Mouse (Mus musculus): ENCODE measurements around the gene Dbt. TPM values are rescaled to one million over a fixed set of nuclear protein-coding genes. Genes with fewer than 3 reads are reported as not detected.

The Dbt gene
- total and polyA plus RNA-seq, 3 experiments, result 12.7 to 13.2 TPM; not detected in 1

- TF ChIP-seq MEF2A (IDR thresholded peaks at IDR 0.05; ENCODE audit: extremely low read depth, insufficient replicate concordance, low read depth, low read length, poor library complexity, severe bottlenecking), result no peak
- no peak for TF ChIP-seq MAFK (IDR thresholded peaks at IDR 0.05; ENCODE audit: borderline replicate concordance, low read depth, low read length)
- TF ChIP-seq POLR2AphosphoS2 (IDR thresholded peaks at IDR 0.05; ENCODE audit: low read length), result 0 out of 2 replicates have a peak, but pooled peaks have one; percentile 58
- TF ChIP-seq MYB (IDR thresholded peaks at IDR 0.05; ENCODE audit: low read depth, low read length), result no peak
- no peak for TF ChIP-seq USF2 (IDR thresholded peaks at IDR 0.05; ENCODE audit: borderline replicate concordance in 1 of 2, insufficient read depth in 1 of 2, low read depth in 1 of 2, low read length in 2 of 2)
- peak; percentile 83 for TF ChIP-seq HCFC1 (IDR thresholded peaks at IDR 0.05; ENCODE audit: low read depth, low read length)
- TF ChIP-seq EP300 (IDR thresholded peaks at IDR 0.05; ENCODE audit: low read depth in 1 of 2, low read length in 2 of 2), result no peak
- no peak for TF ChIP-seq BHLHE40 (IDR thresholded peaks at IDR 0.05; ENCODE audit: borderline replicate concordance, low read depth, low read length)
- TF ChIP-seq GABPA (IDR thresholded peaks at IDR 0.05; ENCODE audit: low read depth, low read length), result no peak
- peak; percentile 92 for TF ChIP-seq MXI1 (IDR thresholded peaks at IDR 0.05; ENCODE audit: low read depth, low read length)
- peak; percentile 40; the same call in 1 of the 2 replicates for TF ChIP-seq TCF12 (IDR thresholded peaks at IDR 0.05; ENCODE audit: low read depth, low read length)
Measured at GRCm38 (mm10) chr3:116507772-116508351, 5.0 kb upstream of the Dbt start, which contains the start of gene Rtca (continued).

DNA sequence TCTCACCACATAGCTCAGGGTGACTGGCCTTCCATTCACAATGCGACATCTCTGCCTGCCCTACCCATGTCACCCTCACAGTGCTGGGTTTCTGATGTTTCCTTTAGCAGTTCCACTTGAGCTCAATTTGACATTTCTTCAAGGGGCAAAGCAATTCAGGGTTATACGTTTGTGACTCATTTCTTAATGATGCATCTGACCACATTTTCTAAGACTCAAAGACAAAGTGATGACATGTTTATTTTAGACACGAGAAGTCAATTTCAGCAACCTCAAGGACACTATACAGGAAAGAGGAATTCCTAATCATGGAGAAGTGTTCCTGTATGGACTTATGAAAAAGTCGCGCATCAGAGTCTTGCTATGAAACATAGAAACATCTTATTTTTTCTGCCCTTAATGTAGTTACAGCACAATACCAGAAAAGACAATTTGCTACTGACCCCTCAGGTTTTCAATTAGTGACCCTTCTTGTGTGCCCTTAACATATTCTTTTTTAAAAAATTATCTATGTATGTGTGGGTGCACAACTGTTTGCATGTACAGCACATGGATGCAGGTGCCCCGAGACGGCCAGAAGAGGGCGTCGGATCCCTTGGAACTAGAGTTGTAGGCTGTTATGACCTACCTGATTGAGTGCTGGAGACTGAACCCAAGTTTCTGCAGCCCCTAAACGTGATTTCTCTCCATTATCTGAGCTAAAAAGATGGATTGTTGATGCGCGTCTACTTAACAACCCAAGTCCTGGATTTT lies 543 bp upstream of the Dbt start:
- Histone ChIP-seq H3K9me3 (replicated peaks; ENCODE audit: insufficient read depth, low read length) (no peaks in the 10 kb centered on the region), H3K9ac (ENCODE audit: control insufficient read depth, low read depth, low read length, poor library complexity, severe bottlenecking) (no peak overlapping the region), H3K36me3 (ENCODE audit: control insufficient read depth in 1 of 2, insufficient read depth in 2 of 2, low read length in 2 of 2) (peaks cover 0 to 16% of the 10 kb centered on the region in 2 experiments; a peak in 2 of 4 replicates), H3K79me2 (ENCODE audit: control insufficient read depth, insufficient read depth, low read length, poor library complexity) (peaks cover 12% of the 10 kb centered on the region), H3K27ac (ENCODE audit: control insufficient read depth, low read depth, low read length) (no peak overlapping the region), H3K27me3 (ENCODE audit: control insufficient read depth in 1 of 2, insufficient read depth in 2 of 2, low read length in 2 of 2) (no peaks in the 10 kb centered on the region), H3K4me1 (ENCODE audit: control insufficient read depth in 1 of 2, insufficient read depth in 2 of 2, low read length in 2 of 2) (peaks cover 0 to 13% of the 10 kb centered on the region in 2 experiments; a peak in 2 of 4 replicates), H3K4me3 (ENCODE audit: control insufficient read depth in 1 of 2, insufficient read depth in 1 of 2, low read depth in 2 of 2, low read length in 2 of 2) (peak overlapping the region; percentile 39 to 98)
- TF ChIP-seq MXI1 (IDR thresholded peaks at IDR 0.05; ENCODE audit: low read depth, low read length) (no peak), USF2 (IDR thresholded peaks at IDR 0.05; ENCODE audit: borderline replicate concordance in 1 of 2, insufficient read depth in 1 of 2, low read depth in 1 of 2, low read length in 2 of 2) (peak in 1 of 2 experiments; percentile 5; a peak in 1 of 4 replicates), ZC3H11A (IDR thresholded peaks at IDR 0.05; ENCODE audit: low read depth, low read length) (peak; percentile 42; the same call in 1 of the 2 replicates), RAD21 (IDR thresholded peaks at IDR 0.05; ENCODE audit: low read depth, low read length) (peak; percentile 59), POLR2AphosphoS5 (IDR thresholded peaks at IDR 0.05; ENCODE audit: borderline replicate concordance, low read depth, low read length) (no peak), POLR2A (IDR thresholded peaks at IDR 0.05; ENCODE audit: control insufficient read depth in 1 of 2, insufficient read depth in 1 of 2, low read depth in 1 of 2, low read length in 2 of 2, poor library complexity in 1 of 2) (no peak), GABPA (IDR thresholded peaks at IDR 0.05; ENCODE audit: low read depth, low read length) (no peak), CTCF (IDR thresholded peaks at IDR 0.05 in 2 of 3, conservative IDR thresholded peaks at IDR 0.05 in 1 of 3; ENCODE audit: control insufficient read depth in 1 of 3, insufficient read depth in 1 of 3, low read depth in 2 of 3, low read length in 3 of 3, poor library complexity in 1 of 3, severe bottlenecking in 1 of 3) (peak; percentile 56 to 76 (median 74)), SMC3 (IDR thresholded peaks at IDR 0.05; ENCODE audit: low read depth, low read length) (peak; percentile 75), RCOR1 (IDR thresholded peaks at IDR 0.05; ENCODE audit: low read depth, low read length) (0 out of 2 replicates have a peak, but pooled peaks have one; percentile 32), ZNF384 (IDR thresholded peaks at IDR 0.05; ENCODE audit: low read depth, low read length) (no peak)
- DNase-seq (ENCODE audit: low read depth, low spot score), result peak; percentile 88
